Mouse (Mus musculus): ENCODE measurements around the gene Paxx.

- no peak for TF ChIP-seq POLR2A (IDR thresholded peaks at IDR 0.05; ENCODE audit: borderline replicate concordance, control insufficient read depth, low read depth, low read length)
- TF ChIP-seq CTCF (IDR thresholded peaks at IDR 0.05; ENCODE audit: control insufficient read depth, insufficient read depth, low read length): no peak
Measured at GRCm38 (mm10) chr2:25465256-25465655, 4.4 kb upstream of the Paxx start.
